Mouse (Mus musculus): ENCODE results near the gene Lsm14b. TPM values are rescaled to one million over a fixed set of nuclear protein-coding genes. Genes with fewer than 3 reads are reported as not detected.

Lsm14b gene
- total and polyA plus RNA-seq, 3 experiments = 34.2 to 44.4 TPM; not detected in 1

- Histone ChIP-seq H3K27me3 (ENCODE audit: control insufficient read depth in 1 of 2, insufficient read depth in 2 of 2, low read length in 2 of 2) (peaks cover 8 to 9% of the 10 kb centered on the region in 2 experiments), H3K9ac (ENCODE audit: control insufficient read depth, low read depth, low read length, poor library complexity, severe bottlenecking) (no peak overlapping the region), H3K79me2 (ENCODE audit: control insufficient read depth, insufficient read depth, low read length, poor library complexity) (no peaks in the 10 kb centered on the region), H3K36me3 (ENCODE audit: control insufficient read depth in 1 of 2, insufficient read depth in 2 of 2, low read length in 2 of 2) (no peaks in the 10 kb centered on the region), H3K9me3 (replicated peaks; ENCODE audit: insufficient read depth, low read length) (no peaks in the 10 kb centered on the region), H3K4me3 (ENCODE audit: control insufficient read depth in 1 of 2, insufficient read depth in 1 of 2, low read depth in 2 of 2, low read length in 2 of 2) (no peak overlapping the region), H3K27ac (ENCODE audit: control insufficient read depth, low read depth, low read length) (no peak overlapping the region), H3K4me1 (ENCODE audit: control insufficient read depth in 1 of 2, insufficient read depth in 2 of 2, low read length in 2 of 2) (no peaks in the 10 kb centered on the region)
- DNase-seq (ENCODE audit: low read depth, low spot score) = no peak
- TF ChIP-seq ZC3H11A (IDR thresholded peaks at IDR 0.05; ENCODE audit: low read depth, low read length) (no peak), ETS1 (IDR thresholded peaks at IDR 0.05; ENCODE audit: low read depth, low read length) (no peak), MAZ (IDR thresholded peaks at IDR 0.05; ENCODE audit: low read depth, low read length) (no peak), MAX (IDR thresholded peaks at IDR 0.05; ENCODE audit: low read length) (no peak), MXI1 (IDR thresholded peaks at IDR 0.05; ENCODE audit: low read depth, low read length) (no peak), ZNF384 (IDR thresholded peaks at IDR 0.05; ENCODE audit: low read depth, low read length) (no peak), BHLHE40 (IDR thresholded peaks at IDR 0.05; ENCODE audit: borderline replicate concordance, low read depth, low read length) (no peak), RAD21 (IDR thresholded peaks at IDR 0.05; ENCODE audit: low read depth, low read length) (no peak), GATA1 (IDR thresholded peaks at IDR 0.05; ENCODE audit: low read depth, low read length) (no peak), JUND (IDR thresholded peaks at IDR 0.05; ENCODE audit: low read depth, low read length) (no peak), TAL1 (IDR thresholded peaks at IDR 0.05; ENCODE audit: low read length) (no peak), POLR2AphosphoS2 (IDR thresholded peaks at IDR 0.05; ENCODE audit: low read length) (no peak), ZMIZ1 (IDR thresholded peaks at IDR 0.05; ENCODE audit: low read depth, low read length) (no peak), CHD2 (IDR thresholded peaks at IDR 0.05; ENCODE audit: low read length) (no peak), USF2 (IDR thresholded peaks at IDR 0.05; ENCODE audit: borderline replicate concordance in 1 of 2, insufficient read depth in 1 of 2, low read depth in 1 of 2, low read length in 2 of 2) (no peak), MYB (IDR thresholded peaks at IDR 0.05; ENCODE audit: low read depth, low read length) (no peak), KAT2A (conservative IDR thresholded peaks at IDR 0.05; ENCODE audit: low read depth, low read length) (no peak), NELFE (IDR thresholded peaks at IDR 0.05; ENCODE audit: low read depth, low read length) (no peak), MYC (IDR thresholded peaks at IDR 0.05; ENCODE audit: low read depth, low read length) (no peak)
Observed at GRCm38 (mm10) chr2:180005656-180006351, 19.0 kb upstream of the Lsm14b start.

GRCm38 (mm10) chr2:180006352-180007017, 18.3 kb upstream of the Lsm14b start:
- Histone ChIP-seq H3K9me3 (replicated peaks; ENCODE audit: insufficient read depth, low read length) (no peaks in the 10 kb centered on the region), H3K4me1 (ENCODE audit: control insufficient read depth in 1 of 2, insufficient read depth in 2 of 2, low read length in 2 of 2) (no peaks in the 10 kb centered on the region), H3K79me2 (ENCODE audit: control insufficient read depth, insufficient read depth, low read length, poor library complexity) (no peaks in the 10 kb centered on the region), H3K27me3 (ENCODE audit: control insufficient read depth in 1 of 2, insufficient read depth in 2 of 2, low read length in 2 of 2) (peaks cover 8 to 9% of the 10 kb centered on the region in 2 experiments), H3K9ac (ENCODE audit: control insufficient read depth, low read depth, low read length, poor library complexity, severe bottlenecking) (no peak overlapping the region), H3K4me3 (ENCODE audit: control insufficient read depth in 1 of 2, insufficient read depth in 1 of 2, low read depth in 2 of 2, low read length in 2 of 2) (no peak overlapping the region), H3K36me3 (ENCODE audit: control insufficient read depth in 1 of 2, insufficient read depth in 2 of 2, low read length in 2 of 2) (no peaks in the 10 kb centered on the region), H3K27ac (ENCODE audit: control insufficient read depth, low read depth, low read length) (no peak overlapping the region)
- no peak for DNase-seq (ENCODE audit: low read depth, low spot score)
- no peak for TF ChIP-seq CHD1 (IDR thresholded peaks at IDR 0.05; ENCODE audit: low read depth, low read length)
- TF ChIP-seq HCFC1 (IDR thresholded peaks at IDR 0.05; ENCODE audit: low read depth, low read length) = no peak
- TF ChIP-seq E2F4 (IDR thresholded peaks at IDR 0.05; ENCODE audit: borderline replicate concordance, low read depth, low read length) = no peak
- no peak for TF ChIP-seq NELFE (IDR thresholded peaks at IDR 0.05; ENCODE audit: low read depth, low read length)
- no peak for TF ChIP-seq SMC3 (IDR thresholded peaks at IDR 0.05; ENCODE audit: low read depth, low read length)
- no peak for TF ChIP-seq TAL1 (IDR thresholded peaks at IDR 0.05; ENCODE audit: low read length)
- TF ChIP-seq MEF2A (IDR thresholded peaks at IDR 0.05; ENCODE audit: extremely low read depth, insufficient replicate concordance, low read depth, low read length, poor library complexity, severe bottlenecking) = no peak
- TF ChIP-seq BHLHE40 (IDR thresholded peaks at IDR 0.05; ENCODE audit: borderline replicate concordance, low read depth, low read length) = no peak
- no peak for TF ChIP-seq TCF12 (IDR thresholded peaks at IDR 0.05; ENCODE audit: low read depth, low read length)
